Mouse (Mus musculus): Measurements from ENCODE around the gene Rlbp1. TPM values are rescaled to one million over a fixed set of nuclear protein-coding genes. Genes with fewer than 3 reads are reported as not detected.

The Rlbp1 gene
- polyA plus RNA-seq, 1 experiment from 2014 or later, result 0.38 TPM

GRCm38 (mm10) chr7:79336362-79336910, 50.4 kb downstream of the Rlbp1 start:
- no peaks in the 10 kb centered on the region for H3K27me3 ChIP-seq (ENCODE audit: insufficient read depth, low read length)
- H3K36me3 ChIP-seq (ENCODE audit: insufficient read depth, low read length), result no peaks in the 10 kb centered on the region
- 87% methylated on average over 8 of the region's 8 CpGs for WGBS
- no peaks in the 10 kb centered on the region for H3K9me3 ChIP-seq (replicated peaks; ENCODE audit: low read length)
- H3K27ac ChIP-seq, result no peak overlapping the region
- H3K4me1 ChIP-seq (replicated peaks; ENCODE audit: insufficient read depth, low read length), result no peaks in the 10 kb centered on the region
- no peak overlapping the region for H3K9ac ChIP-seq (ENCODE audit: low read depth, low read length)
- no peak overlapping the region for H3K4me2 ChIP-seq (ENCODE audit: low read length)
- no peak for ATAC-seq (replicated peaks; ENCODE audit: low FRiP score, low read depth)
- H3K4me3 ChIP-seq (replicated peaks; ENCODE audit: low read depth, low read length), result no peak overlapping the region
- no peak for TF ChIP-seq CTCF (IDR thresholded peaks at IDR 0.05; ENCODE audit: low read depth)
- no peak for DNase-seq (ENCODE audit: low spot score)

GRCm38 (mm10) chr7:79333419-79333818, 53.4 kb downstream of the Rlbp1 start:
- no peaks in the 10 kb centered on the region for H3K4me1 ChIP-seq (replicated peaks; ENCODE audit: insufficient read depth, low read length)
- no peak overlapping the region for H3K9ac ChIP-seq (ENCODE audit: low read depth, low read length)
- DNase-seq (ENCODE audit: low spot score), result no peak
- TF ChIP-seq CTCF (IDR thresholded peaks at IDR 0.05; ENCODE audit: low read depth), result no peak
- H3K27ac ChIP-seq, result no peak overlapping the region
- WGBS, result 66% methylated on average over 3 of the region's 3 CpGs
- H3K36me3 ChIP-seq (ENCODE audit: insufficient read depth, low read length), result 0 out of 2 replicates have a peak, but pooled peaks cover 7% of the 10 kb centered on the region
- no peaks in the 10 kb centered on the region for H3K27me3 ChIP-seq (ENCODE audit: insufficient read depth, low read length)
- ATAC-seq (replicated peaks; ENCODE audit: low FRiP score, low read depth), result no peak
- no peaks in the 10 kb centered on the region for H3K9me3 ChIP-seq (replicated peaks; ENCODE audit: low read length)
- no peak overlapping the region for H3K4me2 ChIP-seq (ENCODE audit: low read length)
- H3K4me3 ChIP-seq (replicated peaks; ENCODE audit: low read depth, low read length), result no peak overlapping the region

- Histone ChIP-seq H3K4me3 (replicated peaks; ENCODE audit: low read depth, low read length) (no peak overlapping the region), H3K27ac (no peak overlapping the region), H3K27me3 (ENCODE audit: insufficient read depth, low read length) (no peaks in the 10 kb centered on the region), H3K4me1 (replicated peaks; ENCODE audit: insufficient read depth, low read length) (no peaks in the 10 kb centered on the region), H3K36me3 (ENCODE audit: insufficient read depth, low read length) (peaks cover 20% of the 10 kb centered on the region; the same call in 1 of the 2 replicates), H3K9ac (ENCODE audit: low read depth, low read length) (no peak overlapping the region), H3K9me3 (replicated peaks; ENCODE audit: low read length) (no peaks in the 10 kb centered on the region), H3K4me2 (ENCODE audit: low read length) (no peak overlapping the region)
- TF ChIP-seq CTCF (IDR thresholded peaks at IDR 0.05; ENCODE audit: low read depth), result no peak
- 60% methylated on average over 10 of the region's 10 CpGs for WGBS
- ATAC-seq (replicated peaks; ENCODE audit: low FRiP score, low read depth), result no peak
- no peak for DNase-seq (ENCODE audit: low spot score)
Observed at GRCm38 (mm10) chr7:79331197-79331596, 55.7 kb downstream of the Rlbp1 start.

- Histone ChIP-seq H3K4me2 (ENCODE audit: low read length) (no peak overlapping the region), H3K4me1 (replicated peaks; ENCODE audit: insufficient read depth, low read length) (no peaks in the 10 kb centered on the region), H3K36me3 (ENCODE audit: insufficient read depth, low read length) (peaks cover 28% of the 10 kb centered on the region; the same call in 1 of the 2 replicates)
Observed at GRCm38 (mm10) chr7:79328769-79329168, 58.1 kb downstream of the Rlbp1 start.

More at GRCm38 (mm10) chr7:79328769-79329168, 58.1 kb downstream of the Rlbp1 start:
- no peak overlapping the region for H3K27ac ChIP-seq
- no peaks in the 10 kb centered on the region for H3K9me3 ChIP-seq (replicated peaks; ENCODE audit: low read length)
- ATAC-seq (replicated peaks; ENCODE audit: low FRiP score, low read depth), result no peak
- DNase-seq (ENCODE audit: low spot score), result no peak
- WGBS, result 76% methylated on average over 5 of the region's 5 CpGs
- no peak for TF ChIP-seq CTCF (IDR thresholded peaks at IDR 0.05; ENCODE audit: low read depth)
- no peaks in the 10 kb centered on the region for H3K27me3 ChIP-seq (ENCODE audit: insufficient read depth, low read length)
- H3K4me3 ChIP-seq (replicated peaks; ENCODE audit: low read depth, low read length), result no peak overlapping the region
- H3K9ac ChIP-seq (ENCODE audit: low read depth, low read length), result no peak overlapping the region

Other genes starting within 250 kb of the Rlbp1 start
- gene Mfge8, start 238.0 kb downstream of the Rlbp1 start, polyA plus RNA-seq (2015; fragmentation: Nextera tagmentation; extraction: Ambion mirVana), result 269 and 299 TPM in 2 replicates
- gene Abhd2, start 113.8 kb downstream of the Rlbp1 start, polyA plus RNA-seq (2015; fragmentation: Nextera tagmentation; extraction: Ambion mirVana), result 17.4 and 17.6 TPM in 2 replicates
- 3.1 and 4.2 TPM in 2 replicates for gene Fanci, start 4.9 kb upstream of the Rlbp1 start, polyA plus RNA-seq (2015; fragmentation: Nextera tagmentation; extraction: Ambion mirVana)
- 22.6 and 22.8 TPM in 2 replicates for gene Polg, start 79.3 kb upstream of the Rlbp1 start, polyA plus RNA-seq (2015; fragmentation: Nextera tagmentation; extraction: Ambion mirVana)
- gene Rhcg, start 230.6 kb upstream of the Rlbp1 start, polyA plus RNA-seq (2015; fragmentation: Nextera tagmentation; extraction: Ambion mirVana), result 117 and 135 TPM in 2 replicates